Mouse (Mus musculus) lung, embryonic 16.5 days (tissue): ENCODE results near the gene Dglucy. TPM values are rescaled to one million over a fixed set of nuclear protein-coding genes. Genes with fewer than 3 reads are reported as not detected.

Experiments
- ATAC-seq: fragments of 200-750 bp; cut with Nextera tagmentation; 2 replicates; pipeline ENCODE4 v1.8.0; 2017; ENCODE audit warnings: low read depth, mild to moderate bottlenecking, moderate library complexity
- H3K27ac ChIP-seq: fragments of 300-500 bp; sonication (generic); 2 replicates; pipeline ENCODE4 v1.5.1; 2014; ENCODE audit warnings: mild to moderate bottlenecking, control low read depth, low read length
- H3K27me3 ChIP-seq: fragments of 300-500 bp; sonication (generic); 2 replicates; pipeline ENCODE4 v1.6.1; 2014; ENCODE audit warnings: low read depth, low read length, mixed read lengths; ENCODE audit not compliant: control insufficient read depth, insufficient read depth
- H3K36me3 ChIP-seq: fragments of 300-500 bp; sonication (generic); 2 replicates; pipeline ENCODE4 v1.6.1; 2014; ENCODE audit warnings: low read length; ENCODE audit not compliant: control insufficient read depth, insufficient read depth
- H3K4me1 ChIP-seq: fragments of 300-500 bp; sonication (generic); replicated peaks from 2 replicates; pipeline ENCODE4 v1.6.1; 2014; ENCODE audit warnings: low read length, mixed read lengths; ENCODE audit not compliant: control insufficient read depth, insufficient read depth
- H3K4me2 ChIP-seq: fragments of 300-500 bp; sonication (generic); 2 replicates; pipeline ENCODE4 v1.6.1; 2014; ENCODE audit warnings: low read depth, low read length, control low read depth
- H3K4me3 ChIP-seq: fragments of 300-500 bp; sonication (generic); 2 replicates; pipeline ENCODE4 v1.5.1; 2014; ENCODE audit warnings: mild to moderate bottlenecking, low read length, control low read depth
- H3K9ac ChIP-seq: fragments of 300-500 bp; sonication (generic); 2 replicates; pipeline ENCODE4 v1.6.1; 2014; ENCODE audit warnings: low read length, control low read depth
- H3K9me3 ChIP-seq: fragments of 300-500 bp; sonication (generic); 2 replicates; pipeline ENCODE4 v1.6.1; 2016; ENCODE audit warnings: low read length; ENCODE audit not compliant: control insufficient read depth
- WGBS: fragments of 180-500 bp; shearing (Covaris S2); extraction: QIAGEN DNeasy Blood & Tissue Kit; methylation state at CpG from one replicate; pipeline ENCODE4 v1.1.7; 2014; 5-methylcytosine and 5-hydroxymethylcytosine counted together
- polyA plus RNA-seq: library from polyadenylated mRNA; unstranded; fragments of >200 nt; fragmentation: Nextera tagmentation; extraction: Ambion mirVana; gene quantifications from 2 replicates; pipeline ENCODE4 v1.2.1, GENCODE M21; 2015

The Dglucy gene
- polyA plus RNA-seq: 5.7 TPM in 2 replicates

- peak; percentile 97 for ATAC-seq
- H3K4me1 ChIP-seq: peaks cover 12% of the 10 kb centered on the region
- H3K4me3 ChIP-seq: peak within 1 kb of the TSS; percentile 53
- peak within 1 kb of the TSS; percentile 64 for H3K4me2 ChIP-seq
- WGBS: 23% methylated on average over 12 of the region's 12 CpGs
- H3K36me3 ChIP-seq: no peaks in the 10 kb centered on the region
- H3K27me3 ChIP-seq: no peaks in the 10 kb centered on the region
- peak within 1 kb of the TSS; percentile 92 for H3K27ac ChIP-seq
- H3K9me3 ChIP-seq: no peaks in the 10 kb centered on the region
- H3K9ac ChIP-seq: peak within 1 kb of the TSS; percentile 74
Observed at GRCm38 (mm10) chr12:100778934-100779865, at the start of gene Dglucy. TSS of gene Dglucy (plus strand) at chr12:100779057.

- no peaks in the 10 kb centered on the region for H3K27me3 ChIP-seq
- no peak for ATAC-seq
- H3K9ac ChIP-seq: no peak overlapping the region
- no peaks in the 10 kb centered on the region for H3K4me1 ChIP-seq
- no peak overlapping the region for H3K4me3 ChIP-seq
- H3K27ac ChIP-seq: no peak overlapping the region
- H3K4me2 ChIP-seq: no peak overlapping the region
- 72% methylated on average over 5 of the region's 5 CpGs for WGBS
- H3K36me3 ChIP-seq: no peaks in the 10 kb centered on the region
- H3K9me3 ChIP-seq: no peaks in the 10 kb centered on the region
Observed at GRCm38 (mm10) chr12:100735156-100735555, 43.7 kb upstream of the Dglucy start.

DNA sequence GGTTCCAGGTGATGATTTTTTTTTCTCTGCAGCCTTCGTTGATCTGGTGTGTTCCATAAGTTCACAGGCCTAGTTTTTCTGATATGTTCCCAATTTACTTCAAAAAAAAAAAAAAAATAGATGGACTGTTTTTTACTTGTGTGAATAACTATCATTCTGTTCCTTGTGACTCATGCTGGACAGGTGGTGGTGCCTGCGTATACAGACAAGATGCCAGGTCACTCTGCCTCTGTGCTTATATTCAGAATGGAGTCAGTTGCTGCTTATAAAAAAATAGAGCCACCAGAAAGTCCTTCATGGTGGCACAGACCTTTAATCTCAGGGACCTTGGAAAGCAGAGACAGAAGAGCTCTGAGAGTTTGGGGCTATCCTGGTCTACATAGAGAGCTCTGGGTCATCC lies 43.3 kb upstream of the Dglucy start:
- no peak for ATAC-seq

DNA sequence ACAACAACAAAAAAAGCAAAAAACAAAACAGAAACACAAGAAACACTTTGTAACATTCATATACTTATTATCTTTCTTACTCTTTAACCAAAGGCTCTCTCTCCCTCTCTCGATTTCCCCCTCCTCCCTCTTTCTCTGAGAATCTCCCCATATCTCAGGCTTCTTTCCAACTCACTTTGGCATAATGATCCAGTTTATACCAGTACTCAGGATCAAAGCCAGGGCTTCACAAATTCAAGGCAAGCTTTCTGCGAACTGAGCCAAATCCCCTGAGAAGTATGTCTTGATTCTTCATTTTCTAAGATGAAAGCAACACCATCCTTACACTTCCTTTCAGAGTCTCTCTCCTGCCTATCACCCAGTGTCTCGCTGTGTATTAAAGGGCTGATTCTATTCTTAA lies 40.4 kb upstream of the Dglucy start:
- no peaks in the 10 kb centered on the region for H3K36me3 ChIP-seq
- H3K27me3 ChIP-seq: no peaks in the 10 kb centered on the region
- WGBS: 64% methylated on average over 3 of the region's 3 CpGs
- H3K9ac ChIP-seq: no peak overlapping the region
- no peak overlapping the region for H3K4me2 ChIP-seq
- no peaks in the 10 kb centered on the region for H3K4me1 ChIP-seq
- no peak for ATAC-seq
- no peak overlapping the region for H3K4me3 ChIP-seq
- H3K27ac ChIP-seq: no peak overlapping the region
- H3K9me3 ChIP-seq: no peaks in the 10 kb centered on the region

More for the DNA sequence above, 43.3 kb upstream of the Dglucy start:
- Histone ChIP-seq H3K9ac (no peak overlapping the region), H3K4me1 (no peaks in the 10 kb centered on the region), H3K4me3 (no peak overlapping the region), H3K27ac (no peak overlapping the region), H3K27me3 (no peaks in the 10 kb centered on the region), H3K4me2 (no peak overlapping the region), H3K9me3 (no peaks in the 10 kb centered on the region), H3K36me3 (no peaks in the 10 kb centered on the region)
- whole genome bisulfite sequencing: 87% methylated on average over 2 of the region's 2 CpGs

DNA sequence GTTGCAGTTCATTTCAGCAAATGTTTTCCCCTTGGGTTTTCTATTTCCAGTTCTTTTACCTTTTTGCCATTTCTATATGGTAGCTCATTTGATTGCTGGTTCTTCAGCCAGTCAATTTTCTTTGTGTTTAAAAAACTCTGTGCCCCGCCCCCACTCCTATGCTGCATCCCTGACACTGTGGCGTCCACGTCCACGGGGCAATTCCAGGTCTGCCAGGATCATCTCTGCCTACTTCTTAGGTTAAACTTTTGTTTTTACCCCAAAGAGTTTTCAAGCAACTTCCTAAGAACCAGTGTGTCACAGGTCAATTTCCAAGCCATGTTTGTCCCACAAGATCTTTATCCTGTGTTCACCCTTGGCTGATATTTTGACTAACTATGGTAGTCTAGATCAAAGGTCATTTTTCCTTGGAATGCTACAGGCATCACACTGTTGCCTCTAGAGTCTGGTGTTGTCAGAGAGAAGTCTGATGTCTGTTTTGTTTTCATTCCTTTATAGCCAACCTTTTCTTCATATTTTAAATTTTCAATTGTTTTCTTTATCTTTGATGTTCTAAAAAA lies 39.8 kb upstream of the Dglucy start:
- no peak overlapping the region for H3K4me2 ChIP-seq
- H3K27me3 ChIP-seq: no peaks in the 10 kb centered on the region
- H3K4me3 ChIP-seq: no peak overlapping the region
- no peaks in the 10 kb centered on the region for H3K4me1 ChIP-seq
- H3K27ac ChIP-seq: no peak overlapping the region
- no peaks in the 10 kb centered on the region for H3K36me3 ChIP-seq
- H3K9ac ChIP-seq: no peak overlapping the region
- H3K9me3 ChIP-seq: no peaks in the 10 kb centered on the region
- ATAC-seq: no peak
- 71% methylated on average over 4 of the region's 4 CpGs for WGBS

- ATAC-seq: no peak
- Histone ChIP-seq H3K27me3 (no peaks in the 10 kb centered on the region), H3K36me3 (no peaks in the 10 kb centered on the region), H3K9me3 (no peaks in the 10 kb centered on the region), H3K9ac (no peak overlapping the region), H3K27ac (no peak overlapping the region), H3K4me1 (no peaks in the 10 kb centered on the region), H3K4me2 (no peak overlapping the region), H3K4me3 (no peak overlapping the region)
- 95% methylated on average over 5 of the region's 5 CpGs for WGBS
Observed at GRCm38 (mm10) chr12:100740313-100740712, 38.5 kb upstream of the Dglucy start.

DNA sequence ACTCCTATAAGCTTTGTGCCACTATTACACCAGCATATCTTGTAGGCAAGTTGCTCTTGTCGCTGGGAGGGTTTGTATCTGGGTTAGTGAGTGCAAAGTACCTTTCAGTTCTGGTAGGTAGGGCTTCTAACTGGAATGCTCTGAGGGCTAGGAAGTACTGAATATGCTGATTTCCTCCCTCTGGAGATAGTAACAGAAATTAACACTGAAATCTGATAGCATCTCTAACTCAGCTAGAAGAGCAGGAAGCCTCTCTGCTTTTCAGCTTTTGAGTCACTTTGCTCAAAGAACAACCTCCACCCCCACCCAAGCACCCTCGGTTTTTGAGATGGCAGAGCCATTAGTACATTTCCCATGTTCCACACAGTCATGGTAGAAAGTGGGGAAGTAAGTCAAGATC lies 36.4 kb upstream of the Dglucy start:
- no peak for ATAC-seq
- no peak overlapping the region for H3K9ac ChIP-seq
- H3K4me3 ChIP-seq: no peak overlapping the region
- no peaks in the 10 kb centered on the region for H3K36me3 ChIP-seq
- H3K27me3 ChIP-seq: no peaks in the 10 kb centered on the region
- no peak overlapping the region for H3K4me2 ChIP-seq
- H3K4me1 ChIP-seq: no peaks in the 10 kb centered on the region
- 60% methylated on average over 2 of the region's 2 CpGs for WGBS
- H3K27ac ChIP-seq: no peak overlapping the region
- H3K9me3 ChIP-seq: no peaks in the 10 kb centered on the region

- Histone ChIP-seq H3K9me3 (no peaks in the 10 kb centered on the region), H3K27me3 (no peaks in the 10 kb centered on the region), H3K4me1 (no peaks in the 10 kb centered on the region), H3K36me3 (no peaks in the 10 kb centered on the region), H3K4me3 (no peak overlapping the region), H3K9ac (no peak overlapping the region), H3K4me2 (no peak overlapping the region), H3K27ac (no peak overlapping the region)
- WGBS: 52% methylated on average over 1 of the region's 1 CpGs
- ATAC-seq: no peak
Observed at GRCm38 (mm10) chr12:100752977-100753376, 25.9 kb upstream of the Dglucy start.

DNA sequence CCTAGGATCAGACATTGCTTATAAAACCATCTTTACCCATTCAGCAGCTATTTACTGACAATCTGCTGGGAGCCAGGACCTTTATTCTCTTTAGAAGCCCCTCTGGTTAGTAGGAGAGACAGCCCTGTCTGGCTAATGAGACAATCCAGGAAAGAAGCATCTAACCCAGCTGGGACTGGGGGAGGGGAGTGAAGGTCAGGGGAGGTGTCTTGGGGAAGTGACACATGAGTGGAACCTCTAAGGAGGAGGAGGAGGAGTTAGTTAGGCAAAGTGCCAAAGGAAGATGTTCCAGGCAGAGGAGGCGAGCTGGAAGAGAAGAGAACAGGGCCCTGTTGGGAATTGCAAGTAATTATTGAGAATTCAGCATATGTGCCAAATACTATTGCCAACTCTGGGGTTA lies 25.1 kb upstream of the Dglucy start:
- no peak overlapping the region for H3K9ac ChIP-seq
- WGBS: 40% methylated on average over 1 of the region's 1 CpGs
- no peak overlapping the region for H3K4me2 ChIP-seq
- H3K4me1 ChIP-seq: no peaks in the 10 kb centered on the region
- H3K27ac ChIP-seq: no peak overlapping the region
- H3K9me3 ChIP-seq: no peaks in the 10 kb centered on the region
- no peaks in the 10 kb centered on the region for H3K36me3 ChIP-seq
- H3K27me3 ChIP-seq: no peaks in the 10 kb centered on the region
- no peak overlapping the region for H3K4me3 ChIP-seq
- 0 out of 2 replicates have a peak, but pooled peaks have one; percentile 31 for ATAC-seq
